Mouse (Mus musculus): ENCODE measurements around the gene Asphd2. TPM values are rescaled to one million over a fixed set of nuclear protein-coding genes. Genes with fewer than 3 reads are reported as not detected.

Gene Asphd2
- polyA plus RNA-seq (2014; fragmentation: Nextera tagmentation; extraction: Ambion mirVana), result 35.4 and 48.3 TPM in 2 replicates

- Histone ChIP-seq H3K4me2 (peak within 1 kb of the TSS; percentile 73), H3K36me3 (ENCODE audit: control insufficient read depth, insufficient read depth, low read length) (0 out of 2 replicates have a peak, but pooled peaks cover 2% of the 10 kb centered on the region), H3K4me3 (ENCODE audit: low read depth, low read length) (peak within 1 kb of the TSS; percentile 72), H3K4me1 (ENCODE audit: control insufficient read depth, insufficient read depth, low read length) (peaks cover 11% of the 10 kb centered on the region; the same call in 1 of the 2 replicates), H3K9ac (ENCODE audit: low read length) (peak within 1 kb of the TSS; percentile 81), H3K27ac (ENCODE audit: low read depth, low read length) (peak within 1 kb of the TSS; percentile 55), H3K9me3 (ENCODE audit: control insufficient read depth, low read length) (no peaks in the 10 kb centered on the region), H3K27me3 (ENCODE audit: control insufficient read depth, insufficient read depth, low read length) (no peaks in the 10 kb centered on the region)
- WGBS, result under 1% methylated on average over 51 of the region's 67 CpGs
- ATAC-seq (ENCODE audit: low FRiP score), result peak; percentile 86
- peak; percentile 98 for DNase-seq (ENCODE audit: low spot score, missing footprints)
These were observed at the start of gene Asphd2 for GRCm38 (mm10) chr5:112394779-112395443. Asphd2 (minus strand) TSS chr5:112394866.

- Histone ChIP-seq H3K27me3 (ENCODE audit: control insufficient read depth, insufficient read depth, low read length) (no peaks in the 10 kb centered on the region; the same call in 1 of the 2 replicates), H3K27ac (ENCODE audit: low read depth, low read length) (no peak overlapping the region), H3K4me1 (ENCODE audit: control insufficient read depth, insufficient read depth, low read length) (no peaks in the 10 kb centered on the region), H3K4me3 (ENCODE audit: low read depth, low read length) (no peak overlapping the region), H3K9ac (ENCODE audit: low read length) (no peak overlapping the region), H3K4me2 (no peak overlapping the region), H3K36me3 (ENCODE audit: control insufficient read depth, insufficient read depth, low read length) (no peaks in the 10 kb centered on the region), H3K9me3 (ENCODE audit: control insufficient read depth, low read length) (no peaks in the 10 kb centered on the region)
- WGBS, result 64% methylated on average over 10 of the region's 10 CpGs
- ATAC-seq (ENCODE audit: low FRiP score) (no peak), DNase-seq (ENCODE audit: low spot score, missing footprints) (no peak)
These were observed 43.9 kb upstream of the Asphd2 start for GRCm38 (mm10) chr5:112438535-112438934.

GRCm38 (mm10) chr5:112433004-112433403 lies 38.3 kb upstream of the Asphd2 start:
- Histone ChIP-seq H3K4me3 (ENCODE audit: low read depth, low read length) (no peak overlapping the region), H3K9me3 (ENCODE audit: control insufficient read depth, low read length) (no peaks in the 10 kb centered on the region), H3K27me3 (ENCODE audit: control insufficient read depth, insufficient read depth, low read length) (peaks cover 10% of the 10 kb centered on the region), H3K4me2 (no peak overlapping the region), H3K27ac (ENCODE audit: low read depth, low read length) (no peak overlapping the region), H3K36me3 (ENCODE audit: control insufficient read depth, insufficient read depth, low read length) (no peaks in the 10 kb centered on the region), H3K9ac (ENCODE audit: low read length) (no peak overlapping the region; the same call in 1 of the 2 replicates), H3K4me1 (ENCODE audit: control insufficient read depth, insufficient read depth, low read length) (peaks cover 11% of the 10 kb centered on the region)
- peak; percentile 98 for DNase-seq (ENCODE audit: low spot score, missing footprints)
- peak; percentile 13 for ATAC-seq (ENCODE audit: low FRiP score)
- WGBS, result 2% methylated on average over 8 of the region's 8 CpGs

- no peaks in the 10 kb centered on the region for H3K36me3 ChIP-seq (ENCODE audit: control insufficient read depth, insufficient read depth, low read length)
- H3K9me3 ChIP-seq (ENCODE audit: control insufficient read depth, low read length), result no peaks in the 10 kb centered on the region
- no peak overlapping the region for H3K27ac ChIP-seq (ENCODE audit: low read depth, low read length)
- WGBS, result 37% methylated on average over 5 of the region's 5 CpGs
- ATAC-seq (ENCODE audit: low FRiP score) (no peak), DNase-seq (ENCODE audit: low spot score, missing footprints) (no peak)
- H3K4me2 ChIP-seq, result no peak overlapping the region
- peaks cover 11% of the 10 kb centered on the region for H3K4me1 ChIP-seq (ENCODE audit: control insufficient read depth, insufficient read depth, low read length)
- no peak overlapping the region for H3K9ac ChIP-seq (ENCODE audit: low read length)
- no peak overlapping the region for H3K4me3 ChIP-seq (ENCODE audit: low read depth, low read length)
- peaks cover 10% of the 10 kb centered on the region for H3K27me3 ChIP-seq (ENCODE audit: control insufficient read depth, insufficient read depth, low read length)
These were observed 37.4 kb upstream of the Asphd2 start for GRCm38 (mm10) chr5:112432033-112432432.

- no peak overlapping the region for H3K9ac ChIP-seq (ENCODE audit: low read length)
- peaks cover 11% of the 10 kb centered on the region for H3K4me1 ChIP-seq (ENCODE audit: control insufficient read depth, insufficient read depth, low read length)
- 16% methylated on average over 14 of the region's 14 CpGs for WGBS
- ATAC-seq (ENCODE audit: low FRiP score) (0 out of 2 replicates have a peak, but pooled peaks have one; percentile 8), DNase-seq (ENCODE audit: low spot score, missing footprints) (no peak)
- no peaks in the 10 kb centered on the region for H3K9me3 ChIP-seq (ENCODE audit: control insufficient read depth, low read length)
- H3K27ac ChIP-seq (ENCODE audit: low read depth, low read length), result no peak overlapping the region
- H3K36me3 ChIP-seq (ENCODE audit: control insufficient read depth, insufficient read depth, low read length), result no peaks in the 10 kb centered on the region
- peaks cover 10% of the 10 kb centered on the region for H3K27me3 ChIP-seq (ENCODE audit: control insufficient read depth, insufficient read depth, low read length)
- no peak overlapping the region for H3K4me2 ChIP-seq
- no peak overlapping the region for H3K4me3 ChIP-seq (ENCODE audit: low read depth, low read length)
These were observed 36.6 kb upstream of the Asphd2 start for GRCm38 (mm10) chr5:112431120-112431775.

GRCm38 (mm10) chr5:112428944-112429343 lies 34.3 kb upstream of the Asphd2 start:
- Histone ChIP-seq H3K4me1 (ENCODE audit: control insufficient read depth, insufficient read depth, low read length) (peaks cover 11% of the 10 kb centered on the region), H3K27me3 (ENCODE audit: control insufficient read depth, insufficient read depth, low read length) (peaks cover 10% of the 10 kb centered on the region), H3K9me3 (ENCODE audit: control insufficient read depth, low read length) (no peaks in the 10 kb centered on the region), H3K9ac (ENCODE audit: low read length) (peak overlapping the region; percentile 20; the same call in 1 of the 2 replicates), H3K4me3 (ENCODE audit: low read depth, low read length) (no peak overlapping the region), H3K36me3 (ENCODE audit: control insufficient read depth, insufficient read depth, low read length) (no peaks in the 10 kb centered on the region), H3K27ac (ENCODE audit: low read depth, low read length) (no peak overlapping the region), H3K4me2 (peak overlapping the region; percentile 33; the same call in 1 of the 2 replicates)
- WGBS, result 15% methylated on average over 19 of the region's 19 CpGs
- DNase-seq (ENCODE audit: low spot score, missing footprints) (peak; percentile 98), ATAC-seq (ENCODE audit: low FRiP score) (peak; percentile 61)

- ATAC-seq (ENCODE audit: low FRiP score), result no peak
- WGBS, result 49% methylated on average over 2 of the region's 2 CpGs
- H3K27me3 ChIP-seq (ENCODE audit: control insufficient read depth, insufficient read depth, low read length), result peaks cover 10% of the 10 kb centered on the region
These were observed 32.6 kb upstream of the Asphd2 start for GRCm38 (mm10) chr5:112427283-112427682.

GRCm38 (mm10) chr5:112426635-112427034 lies 32.0 kb upstream of the Asphd2 start:
- H3K36me3 ChIP-seq (ENCODE audit: control insufficient read depth, insufficient read depth, low read length), result no peaks in the 10 kb centered on the region
- peaks cover 8% of the 10 kb centered on the region for H3K4me1 ChIP-seq (ENCODE audit: control insufficient read depth, insufficient read depth, low read length)
- H3K9me3 ChIP-seq (ENCODE audit: control insufficient read depth, low read length), result no peaks in the 10 kb centered on the region
- no peak overlapping the region for H3K4me3 ChIP-seq (ENCODE audit: low read depth, low read length)
- peaks cover 10% of the 10 kb centered on the region for H3K27me3 ChIP-seq (ENCODE audit: control insufficient read depth, insufficient read depth, low read length)
- no peak overlapping the region for H3K4me2 ChIP-seq
- H3K27ac ChIP-seq (ENCODE audit: low read depth, low read length), result no peak overlapping the region
- DNase-seq (ENCODE audit: low spot score, missing footprints), result no peak
- 90% methylated on average over 7 of the region's 7 CpGs for WGBS
- no peak overlapping the region for H3K9ac ChIP-seq (ENCODE audit: low read length)
- ATAC-seq (ENCODE audit: low FRiP score), result no peak

More at GRCm38 (mm10) chr5:112427283-112427682, 32.6 kb upstream of the Asphd2 start:
- H3K4me2 ChIP-seq, result no peak overlapping the region
- H3K4me3 ChIP-seq (ENCODE audit: low read depth, low read length), result no peak overlapping the region
- peak; percentile 98 for DNase-seq (ENCODE audit: low spot score, missing footprints)
- H3K4me1 ChIP-seq (ENCODE audit: control insufficient read depth, insufficient read depth, low read length), result peaks cover 11% of the 10 kb centered on the region
- no peak overlapping the region for H3K27ac ChIP-seq (ENCODE audit: low read depth, low read length)
- no peaks in the 10 kb centered on the region for H3K36me3 ChIP-seq (ENCODE audit: control insufficient read depth, insufficient read depth, low read length)
- no peaks in the 10 kb centered on the region for H3K9me3 ChIP-seq (ENCODE audit: control insufficient read depth, low read length)
- no peak overlapping the region for H3K9ac ChIP-seq (ENCODE audit: low read length)

- ATAC-seq (ENCODE audit: low FRiP score) (peak; percentile 47; the same call in 1 of the 2 replicates), DNase-seq (ENCODE audit: low spot score, missing footprints) (no peak)
- no peak overlapping the region for H3K4me3 ChIP-seq (ENCODE audit: low read depth, low read length)
- peak overlapping the region; percentile 8; the same call in 1 of the 2 replicates for H3K4me2 ChIP-seq
- peaks cover 3% of the 10 kb centered on the region; the same call in 1 of the 2 replicates for H3K27me3 ChIP-seq (ENCODE audit: control insufficient read depth, insufficient read depth, low read length)
- 30% methylated on average over 12 of the region's 12 CpGs for WGBS
- H3K9me3 ChIP-seq (ENCODE audit: control insufficient read depth, low read length), result no peaks in the 10 kb centered on the region
- no peak overlapping the region for H3K9ac ChIP-seq (ENCODE audit: low read length)
- peaks cover 17% of the 10 kb centered on the region for H3K4me1 ChIP-seq (ENCODE audit: control insufficient read depth, insufficient read depth, low read length)
- H3K27ac ChIP-seq (ENCODE audit: low read depth, low read length), result no peak overlapping the region
- no peaks in the 10 kb centered on the region for H3K36me3 ChIP-seq (ENCODE audit: control insufficient read depth, insufficient read depth, low read length)
These were observed 24.9 kb upstream of the Asphd2 start for GRCm38 (mm10) chr5:112419535-112419934.
